Mouse (Mus musculus): ENCODE measurements around the gene Cc2d2a.

Cc2d2a gene

DNA sequence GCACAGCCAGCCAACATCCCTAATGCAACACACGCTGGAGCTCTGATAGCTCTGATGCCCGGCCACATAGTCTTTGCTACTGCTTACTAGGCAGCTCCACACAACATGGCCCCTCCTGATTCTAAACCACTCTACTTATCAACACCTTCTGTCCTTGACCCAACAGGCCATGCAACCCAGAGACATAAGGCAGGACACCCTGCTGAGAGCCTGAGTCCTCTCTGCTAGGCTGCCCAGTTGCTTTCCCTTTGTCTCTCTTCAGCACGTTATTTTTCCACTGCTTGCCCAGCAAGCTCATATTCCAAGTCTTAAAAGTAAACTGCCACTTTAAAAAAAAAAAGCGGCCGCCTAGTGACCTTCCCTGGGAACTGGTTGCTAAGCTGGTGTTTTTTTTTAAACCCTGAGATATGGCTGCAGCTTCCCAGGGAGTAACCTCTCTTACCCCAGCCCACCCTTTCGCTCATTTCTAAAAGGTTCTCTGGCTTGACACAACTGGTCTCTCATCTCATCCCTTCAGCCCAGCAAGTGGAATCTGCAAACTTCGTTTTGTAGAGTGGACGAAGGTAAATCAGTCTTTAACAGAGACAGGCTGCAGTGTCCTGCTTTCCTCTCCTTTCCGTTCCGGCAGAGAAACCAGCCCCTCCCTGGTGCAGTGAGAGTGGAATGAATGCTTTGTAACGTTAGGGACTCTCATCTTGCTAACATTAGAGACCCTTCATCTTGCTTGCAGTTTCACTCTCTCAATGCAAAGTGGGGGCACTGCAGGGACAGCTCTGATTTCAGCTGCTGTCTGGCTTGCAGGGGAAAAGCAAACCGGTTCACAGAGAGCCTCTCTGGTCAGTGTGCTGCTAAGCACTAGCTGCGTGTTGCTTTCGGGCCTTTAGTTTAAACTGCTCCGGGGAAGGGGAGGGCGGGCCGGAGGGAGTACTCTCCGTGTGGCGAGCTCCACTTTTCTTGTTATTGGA is at the start of gene Cc2d2a:
Cc2d2a (plus strand) TSS at position 350 of the 965 bp plus-strand sequence.
- peak; percentile 13 for DNase-seq (ENCODE audit: low spot score)

DNA sequence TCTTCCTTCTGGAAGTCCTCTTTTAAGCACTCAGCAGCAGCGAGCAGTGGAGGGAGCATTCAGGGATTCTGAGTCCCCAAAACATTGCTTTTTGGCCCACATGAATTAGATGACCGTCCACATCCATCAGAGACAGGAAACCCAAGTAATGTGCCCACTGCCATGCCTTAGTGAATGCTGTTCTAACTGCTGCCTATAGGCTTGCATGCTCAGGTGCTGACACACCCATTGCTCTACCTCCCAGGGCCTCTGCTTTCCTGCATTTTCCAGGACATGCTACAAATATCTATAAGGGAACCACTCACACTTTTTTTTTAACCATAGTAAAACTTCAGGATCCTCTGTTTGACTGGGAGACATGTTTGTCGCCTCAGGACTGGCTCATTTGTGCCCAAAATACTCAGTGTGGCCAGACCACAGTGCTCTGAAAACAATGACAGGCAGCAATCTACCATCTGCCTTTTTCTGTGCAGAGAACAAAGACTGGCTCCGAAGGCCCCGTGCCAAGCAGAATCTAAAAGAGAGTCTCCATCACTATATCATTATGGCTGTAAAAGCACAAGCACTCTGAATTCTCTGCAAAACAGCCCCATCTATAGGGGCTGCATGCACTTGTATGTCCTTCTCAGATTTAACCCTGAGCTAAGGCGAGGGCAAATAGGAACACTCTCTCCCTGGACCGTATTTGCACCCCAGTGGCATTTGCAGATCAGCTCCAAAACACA is 40.4 kb upstream of the Cc2d2a start:
- DNase-seq (ENCODE audit: low spot score) = no peak

DNA sequence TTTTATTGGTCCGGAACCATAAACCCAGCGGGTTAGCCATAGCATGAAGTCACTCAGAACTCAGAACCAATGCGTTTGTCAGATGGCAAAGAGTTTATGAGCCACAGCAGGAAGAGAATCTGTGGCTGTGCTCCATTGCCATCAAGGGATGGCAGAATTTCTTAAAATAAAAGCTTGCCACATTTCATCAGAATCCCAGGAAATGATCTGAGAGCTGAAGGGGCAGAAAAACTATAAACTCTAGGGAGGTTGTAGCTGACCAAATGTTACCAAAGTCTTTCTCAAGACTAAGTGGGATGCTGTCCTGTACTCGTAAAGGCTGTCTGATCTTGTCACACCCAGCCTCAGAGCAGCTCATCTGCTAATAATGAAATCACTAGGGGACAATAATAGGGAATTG is 36.7 kb upstream of the Cc2d2a start:
- DNase-seq (ENCODE audit: low spot score) = no peak

DNA sequence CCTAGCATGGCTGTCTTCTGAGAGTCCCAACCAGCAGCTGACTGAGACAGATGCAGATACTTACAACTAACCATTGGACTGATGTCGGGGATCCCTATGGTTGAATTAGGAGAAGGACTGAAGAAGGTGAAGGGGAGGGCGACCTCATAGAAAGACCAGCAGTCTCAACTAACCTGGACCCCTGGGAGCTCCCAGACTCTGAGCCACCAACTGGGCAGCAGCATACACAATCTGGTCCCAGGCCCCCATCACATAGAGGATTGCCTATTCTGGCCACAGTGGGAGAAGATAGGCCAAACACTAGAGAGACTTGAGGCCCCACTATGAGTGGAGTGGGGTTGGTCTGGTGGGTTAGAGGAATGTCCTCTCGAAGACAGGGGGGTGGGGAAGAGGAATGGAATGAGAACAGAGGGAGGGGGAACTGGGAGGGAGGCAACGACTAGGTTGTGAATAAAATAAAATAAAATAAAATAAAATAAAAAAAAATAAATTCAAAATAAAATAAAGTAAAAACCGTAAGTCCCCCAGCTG is 28.0 kb upstream of the Cc2d2a start:
- no peak for DNase-seq (ENCODE audit: low spot score)

DNA sequence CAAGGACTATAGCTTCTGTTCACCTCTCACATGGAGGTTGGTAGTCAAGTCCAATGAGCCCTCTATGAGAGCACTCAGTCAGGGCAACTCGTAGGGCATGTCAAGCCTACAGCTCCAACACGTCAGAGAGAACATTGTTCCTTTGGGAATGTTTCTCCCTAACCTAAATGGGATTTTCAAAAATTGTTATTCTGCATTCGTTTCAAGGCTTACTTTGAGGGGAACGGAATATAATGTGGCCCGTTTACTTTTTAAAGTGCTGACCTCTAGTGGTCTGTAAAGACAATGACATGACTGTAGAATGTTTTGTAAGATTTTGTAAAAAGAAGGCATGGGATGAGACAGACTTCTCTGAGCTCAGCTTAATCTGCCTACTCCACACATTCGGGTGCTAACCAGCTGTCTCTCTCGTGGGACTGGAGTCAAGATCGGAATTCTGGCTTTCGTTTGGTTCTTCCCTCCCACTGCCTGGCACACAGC is 27.5 kb upstream of the Cc2d2a start:
- DNase-seq (ENCODE audit: low spot score) = peak; percentile 8

DNA sequence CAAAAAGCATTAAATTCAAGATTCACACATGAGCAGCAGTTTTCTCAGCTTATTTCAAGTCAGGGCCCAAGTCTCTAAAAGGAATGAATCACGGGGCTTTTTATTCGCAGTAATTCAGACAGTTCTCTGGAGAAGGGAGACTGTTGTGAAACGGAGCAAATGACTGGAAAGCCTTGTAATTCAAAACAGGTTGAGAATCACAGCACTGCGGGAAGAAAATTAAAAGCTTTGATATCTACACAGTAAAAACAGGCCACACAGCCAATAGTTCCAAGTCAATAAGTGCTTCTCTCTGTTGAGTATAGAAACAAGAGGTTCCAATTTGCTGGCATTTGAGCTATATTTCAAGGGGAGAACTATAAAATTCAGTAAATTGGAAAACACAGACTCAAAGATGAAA is 17.1 kb upstream of the Cc2d2a start:
- DNase-seq (ENCODE audit: low spot score) = no peak

DNA sequence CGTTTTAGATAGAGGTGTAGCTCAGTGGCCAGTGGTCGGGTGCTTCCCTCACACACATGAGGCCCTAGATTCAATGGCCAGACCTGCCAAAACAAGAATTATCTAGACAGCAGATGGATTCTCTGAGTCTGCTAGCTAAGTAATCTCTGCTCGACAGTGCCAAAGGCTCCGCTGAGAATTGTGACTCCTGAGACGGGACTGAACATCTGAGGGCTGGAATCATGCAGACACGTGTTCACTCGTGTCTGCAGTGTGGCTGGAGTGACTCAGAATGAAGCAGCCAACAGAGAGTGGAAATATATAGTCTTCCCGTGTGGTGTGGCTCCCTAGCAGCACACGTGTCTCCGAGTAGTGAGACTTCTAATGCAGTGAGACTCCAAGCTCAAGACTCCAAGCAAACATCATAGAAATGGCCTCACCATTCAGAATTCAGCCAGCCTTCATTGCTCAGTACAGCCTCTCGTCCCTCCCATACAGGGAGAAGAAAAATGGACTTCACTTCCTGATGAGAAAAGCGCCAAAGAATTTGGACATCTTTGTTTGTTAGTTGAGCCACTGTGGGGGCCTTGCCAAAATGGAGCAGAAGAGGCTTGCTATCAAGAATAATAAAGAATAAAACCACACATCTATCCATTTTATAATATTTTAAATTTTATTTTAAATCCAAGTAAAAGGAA is 14.9 kb upstream of the Cc2d2a start:
- DNase-seq (ENCODE audit: low spot score) = no peak

DNA sequence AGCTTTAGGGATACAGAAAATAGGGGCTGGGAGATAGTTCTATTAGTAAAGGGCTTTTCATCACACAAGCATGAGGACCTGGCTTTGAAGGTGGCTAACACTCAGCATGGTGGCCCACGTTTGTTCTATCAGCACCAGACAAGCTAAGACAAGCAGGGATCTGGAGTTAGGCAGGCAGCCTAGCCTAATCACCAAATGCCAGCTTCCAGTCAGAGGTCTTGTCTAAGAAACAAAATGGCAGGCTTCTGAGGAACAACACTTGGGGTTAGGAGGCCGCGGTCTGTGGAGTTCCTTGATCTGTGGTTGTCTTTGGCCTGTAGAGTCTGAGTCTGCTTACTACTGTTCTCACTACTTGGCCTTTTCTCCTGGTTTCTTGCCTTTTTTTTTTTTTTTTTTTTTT is 648 bp upstream of the Cc2d2a start:
- DNase-seq (ENCODE audit: low spot score) = no peak

DNA sequence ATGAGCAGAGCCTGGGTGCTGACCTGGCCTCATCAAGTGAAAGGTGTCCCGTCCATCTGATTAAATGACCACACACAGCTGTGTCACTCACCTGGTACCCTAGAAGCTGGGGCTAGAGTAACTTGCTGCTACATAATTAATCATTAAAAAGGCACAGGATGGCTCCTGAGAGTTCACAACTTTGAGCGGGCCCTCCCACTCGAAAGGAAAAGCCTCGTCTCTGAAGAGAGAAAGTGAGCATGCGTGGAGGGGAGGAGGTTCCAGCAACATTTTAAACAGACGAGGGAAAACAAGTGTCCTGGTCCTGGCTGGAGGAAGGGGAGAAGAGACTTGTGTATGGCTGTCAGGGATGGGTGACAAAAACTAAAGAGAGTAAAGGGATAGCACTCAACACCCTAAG is 1.4 kb downstream of the Cc2d2a start:
- no peak for DNase-seq (ENCODE audit: low spot score)

DNA sequence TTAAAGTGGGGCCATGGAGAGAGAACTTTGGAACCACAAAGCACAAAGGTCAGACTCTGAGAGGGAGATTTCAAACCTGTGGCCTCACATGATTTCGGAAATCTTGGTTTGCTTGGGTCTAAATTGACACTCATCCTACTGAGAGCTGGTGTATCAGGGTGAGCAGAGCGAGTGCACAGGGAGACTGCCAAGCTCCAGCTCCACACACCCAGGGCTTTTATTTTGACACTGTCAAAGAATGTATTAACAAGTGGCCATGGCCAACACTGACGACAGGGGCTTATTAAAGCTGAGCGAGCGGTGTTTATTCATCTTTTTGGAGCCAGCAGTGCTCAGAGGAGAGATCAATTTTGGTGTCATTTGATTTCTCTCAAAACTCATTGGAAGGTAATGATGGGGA is 3.0 kb downstream of the Cc2d2a start:
- DNase-seq (ENCODE audit: low spot score) = no peak

DNA sequence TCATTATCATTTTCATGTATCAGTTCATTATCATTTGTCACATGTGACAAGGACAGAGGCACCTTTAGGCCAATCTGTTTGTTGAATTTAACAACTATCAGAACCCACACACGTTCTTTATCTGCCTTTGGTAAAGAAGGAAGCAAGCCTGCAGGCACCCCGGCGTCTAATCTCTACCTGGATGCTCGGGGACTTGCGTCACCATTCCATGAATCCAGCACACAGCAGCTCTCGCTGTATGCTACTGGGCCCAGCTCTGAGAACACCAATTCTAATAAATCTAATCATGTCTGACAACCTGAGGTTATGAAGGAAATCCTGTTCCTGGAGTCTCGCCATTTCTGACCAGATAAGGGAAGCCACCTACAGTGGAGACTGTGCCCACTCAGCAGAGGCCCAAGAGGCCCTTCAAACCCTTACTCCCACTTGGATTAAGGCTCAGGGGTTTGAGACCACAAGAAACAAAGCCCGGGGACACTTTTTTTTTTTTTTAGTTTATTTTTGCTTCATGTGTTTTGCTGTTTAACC is 7.0 kb downstream of the Cc2d2a start:
- DNase-seq (ENCODE audit: low spot score) = no peak

DNA sequence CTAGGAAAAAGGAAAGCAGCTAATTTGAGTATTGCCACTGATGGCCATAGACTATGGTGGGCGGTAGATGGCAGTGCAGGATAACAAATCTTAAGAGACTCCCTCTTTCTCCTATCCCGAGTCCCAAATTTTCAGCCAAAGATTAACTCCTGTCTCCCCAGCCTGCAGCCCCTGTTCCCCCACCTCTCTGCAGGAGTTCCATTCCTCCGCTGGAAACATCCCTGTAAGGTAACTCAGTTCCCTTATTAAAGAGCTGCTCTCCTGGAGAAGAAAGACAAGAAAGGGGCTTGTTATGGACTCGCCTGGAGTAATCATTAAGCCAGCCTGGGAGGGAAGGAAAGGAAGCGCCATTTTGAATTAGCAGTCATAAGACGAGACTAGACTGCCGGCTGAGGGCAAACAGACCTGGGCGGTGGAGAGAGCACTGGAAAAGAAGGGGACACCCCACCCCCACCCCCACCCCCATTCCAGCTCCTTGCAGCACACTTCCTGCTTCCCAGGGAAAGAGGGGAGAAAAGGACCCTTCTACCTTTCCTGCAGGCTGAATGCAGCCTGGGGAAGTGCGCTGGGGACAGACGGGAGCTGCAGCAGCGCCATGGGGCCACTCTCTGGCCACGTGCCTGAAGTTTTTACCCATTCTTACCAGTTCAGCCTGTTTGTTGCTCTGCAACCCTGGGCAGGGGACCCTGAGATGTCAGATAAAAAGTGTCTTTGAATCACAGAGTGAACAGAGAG is 10.2 kb downstream of the Cc2d2a start:
- DNase-seq (ENCODE audit: low spot score) = peak; percentile 58

DNA sequence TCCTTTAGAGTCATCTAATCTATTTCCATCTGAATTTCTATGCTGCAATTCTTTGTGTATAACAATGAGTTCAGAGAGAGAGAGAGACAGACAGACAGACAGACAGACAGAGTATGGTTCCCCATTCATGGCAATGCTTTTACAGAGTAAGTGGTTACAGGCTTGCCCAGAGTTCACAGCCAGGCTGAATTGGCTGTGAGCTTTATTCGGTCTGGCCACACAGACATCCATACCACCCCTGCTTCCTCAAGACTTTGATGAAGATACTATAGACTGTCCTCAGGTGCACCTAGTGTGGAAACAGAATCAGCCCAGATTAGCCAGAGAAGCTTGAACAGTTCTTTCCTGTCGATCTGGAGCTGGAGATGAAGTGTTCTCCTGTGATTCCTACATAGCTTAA is 10.9 kb downstream of the Cc2d2a start:
- no peak for DNase-seq (ENCODE audit: low spot score)

DNA sequence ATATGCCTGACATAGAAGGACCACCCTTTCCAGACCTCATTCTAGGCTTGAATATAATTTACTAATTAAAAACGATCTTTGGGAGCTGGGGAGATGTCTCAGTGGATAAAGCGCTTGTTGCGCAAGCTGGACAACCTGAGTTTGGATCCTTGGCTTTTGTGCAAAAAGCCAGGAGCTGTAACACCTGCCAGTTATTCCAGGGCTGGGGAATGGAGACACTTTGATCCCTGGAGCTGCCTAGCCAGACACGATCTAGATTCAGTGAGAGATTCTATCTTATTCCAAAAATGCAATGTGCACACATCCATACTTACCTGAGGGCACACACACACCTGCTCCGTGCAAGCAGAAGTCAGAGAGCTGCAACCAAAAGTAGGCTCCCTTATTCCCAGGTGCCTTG is 23.3 kb downstream of the Cc2d2a start:
- DNase-seq (ENCODE audit: low spot score) = no peak

DNA sequence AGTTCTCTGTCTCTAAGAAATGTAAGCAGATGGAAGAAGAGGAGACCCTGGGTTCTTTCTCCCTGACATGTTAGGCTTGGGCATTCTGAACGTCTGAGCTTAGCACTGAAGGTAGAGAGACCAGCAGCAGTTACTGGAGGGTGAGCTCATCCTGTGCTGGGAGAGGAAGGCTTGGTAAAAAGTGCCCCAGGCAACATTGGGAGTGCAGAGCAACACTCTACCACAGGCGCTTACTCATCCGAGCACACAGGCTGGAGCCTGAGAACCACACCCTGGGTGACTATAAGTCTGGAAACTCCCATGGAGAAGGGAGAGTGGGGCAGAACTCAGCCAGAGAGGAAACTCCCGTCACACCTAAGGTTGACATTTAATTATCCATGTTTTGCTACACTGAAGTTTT is 30.3 kb downstream of the Cc2d2a start:
- DNase-seq (ENCODE audit: low spot score) = no peak

DNA sequence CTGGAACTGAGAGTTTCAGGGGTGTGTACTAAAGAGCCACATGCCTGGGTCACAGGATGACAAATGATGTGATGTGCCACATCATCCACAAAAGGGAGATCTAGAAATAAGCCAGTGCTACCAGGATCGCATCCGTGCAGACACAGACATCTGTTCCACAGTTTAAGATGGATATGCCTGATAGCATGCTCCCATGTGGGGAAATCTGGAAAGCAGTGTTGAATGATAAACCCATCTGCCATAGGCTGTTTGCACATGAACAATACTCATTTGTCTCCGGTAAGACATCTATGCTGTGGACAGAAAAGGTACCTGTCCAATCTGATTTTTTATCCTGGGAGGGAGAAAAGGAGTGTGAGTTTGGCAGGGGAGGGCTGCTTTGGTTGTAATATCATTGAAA is 35.0 kb downstream of the Cc2d2a start:
- DNase-seq (ENCODE audit: low spot score) = no peak

DNA sequence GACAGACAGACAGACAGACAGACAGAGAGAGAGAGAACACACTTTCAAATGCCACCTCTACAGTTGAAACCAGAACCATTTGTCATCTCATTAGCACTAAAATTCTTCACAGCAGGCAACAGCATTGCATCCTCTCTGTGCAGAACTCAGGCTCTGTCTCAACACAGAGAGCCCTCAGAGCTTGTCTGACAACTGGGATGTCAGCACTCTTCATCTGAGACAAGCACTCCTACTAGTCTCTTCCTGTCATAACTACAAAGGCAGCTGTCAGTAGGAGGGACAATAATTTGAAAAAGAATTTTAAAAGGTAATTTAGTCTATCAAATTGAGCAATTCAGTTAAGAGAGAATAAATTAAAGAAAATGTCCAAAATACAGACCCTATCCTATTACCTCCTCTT is 37.1 kb downstream of the Cc2d2a start:
- no peak for DNase-seq (ENCODE audit: low spot score)

DNA sequence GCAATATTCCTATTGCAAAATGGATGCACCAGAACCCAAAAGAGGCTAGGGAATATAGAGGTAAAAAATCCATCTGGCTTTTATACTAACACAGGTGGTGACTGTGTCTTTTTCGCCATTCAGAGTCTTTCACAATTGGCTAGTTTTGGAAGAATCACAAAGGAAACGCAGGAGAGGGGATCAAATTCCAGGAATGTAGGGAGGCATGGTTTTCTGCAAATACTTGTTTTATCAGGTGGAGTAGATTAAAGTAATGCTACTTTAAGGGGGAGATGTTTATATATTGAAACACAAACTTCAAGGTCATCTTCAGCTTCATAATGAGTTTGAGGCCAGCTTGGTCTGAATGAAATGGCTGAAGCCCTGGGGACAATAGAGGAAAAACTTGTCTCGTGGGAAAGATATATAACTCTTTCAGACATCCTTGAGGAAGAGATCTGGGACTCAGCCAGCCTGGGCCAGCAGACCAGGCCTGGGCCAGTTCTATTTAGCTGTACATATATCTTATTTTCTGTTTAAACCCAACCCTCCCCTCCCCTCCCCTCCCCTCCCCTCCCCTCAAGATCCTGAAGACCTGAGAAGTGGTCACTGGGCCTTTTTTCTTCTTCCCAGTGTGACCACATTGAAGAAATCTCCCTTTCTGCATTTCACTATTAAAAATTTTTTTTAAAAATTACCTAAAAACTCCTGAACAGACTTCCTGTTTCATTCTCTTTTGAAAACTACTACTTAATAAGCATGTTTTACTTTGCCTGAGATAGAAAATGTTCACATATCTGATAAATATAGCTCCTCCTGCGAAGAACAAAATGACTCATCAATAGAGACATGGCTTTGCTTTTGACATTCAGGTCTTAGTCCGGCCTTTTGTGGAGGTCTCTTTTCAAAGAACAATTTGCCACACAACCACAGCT is 59.6 kb downstream of the Cc2d2a start:
- DNase-seq (ENCODE audit: low spot score) = no peak

DNA sequence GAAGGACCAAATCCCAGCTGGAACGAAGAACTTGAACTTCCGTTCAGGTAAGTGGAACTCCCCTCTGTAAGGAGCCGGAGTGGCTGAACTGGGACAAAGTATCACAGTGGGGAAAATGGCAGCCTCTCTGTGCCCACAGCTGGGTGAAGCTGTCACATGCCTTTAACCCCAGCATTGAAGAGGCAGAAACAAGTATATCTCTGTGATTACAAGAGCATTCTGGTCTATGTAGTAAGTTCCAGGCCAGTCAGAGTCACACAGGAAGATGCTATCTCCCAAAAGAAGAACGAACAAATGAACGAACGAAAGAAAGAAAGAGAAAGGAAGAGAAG is 60.3 kb downstream of the Cc2d2a start:
- no peak for DNase-seq (ENCODE audit: low spot score)

DNA sequence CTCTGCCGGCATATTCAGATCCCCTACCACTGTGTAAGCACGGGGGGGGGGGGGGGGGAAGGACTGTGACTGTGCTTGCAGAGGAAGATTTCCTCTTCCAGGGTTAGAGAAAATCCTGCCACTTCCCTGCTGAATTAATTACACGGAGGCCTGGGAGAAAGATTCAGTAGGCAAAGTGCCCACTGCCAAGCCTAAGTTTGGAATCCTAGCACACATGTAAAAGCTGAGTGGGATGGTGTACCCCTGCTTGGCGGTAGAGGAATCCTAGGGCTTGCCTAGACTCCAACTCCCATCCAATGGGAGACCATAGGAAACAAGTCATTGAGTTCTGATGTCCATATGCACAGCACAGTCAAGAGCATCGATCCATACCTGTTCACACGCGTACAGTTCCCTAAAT is 61.7 kb downstream of the Cc2d2a start:
- no peak for DNase-seq (ENCODE audit: low spot score)

Measured in testis, postnatal 14 days (tissue).